Mouse (Mus musculus) embryonic facial prominence, embryonic 14.5 days (tissue): ENCODE measurements around the gene Atcay. TPM values are rescaled to one million over a fixed set of nuclear protein-coding genes. Genes with fewer than 3 reads are reported as not detected.
A peak's percentile ranks its signal among the peaks of the same experiment; 100 is the strongest.

ENCODE experiments used
- ATAC-seq: fragments of 200-750 bp; cut with Nextera tagmentation; 2 replicates; pipeline ENCODE4 v1.8.0; 2017; ENCODE audit warnings: low read depth, moderate number of reproducible peaks, moderate TSS enrichment
- DNase-seq: peaks from one replicate; pipeline ENCODE4 v3.0.0-alpha.2; 2015; ENCODE audit warnings: low spot score
- H3K27ac ChIP-seq: fragments of 300-500 bp; sonication (generic); replicated peaks from 2 replicates; pipeline ENCODE4 v1.5.1; 2014; ENCODE audit warnings: low read depth, mild to moderate bottlenecking, low read length, moderate library complexity
- H3K27me3 ChIP-seq: fragments of 300-500 bp; sonication (generic); replicated peaks from 2 replicates; pipeline ENCODE4 v1.6.1; 2014; ENCODE audit warnings: low read length; ENCODE audit not compliant: control insufficient read depth, insufficient read depth
- H3K36me3 ChIP-seq: fragments of 300-500 bp; sonication (generic); 2 replicates; pipeline ENCODE4 v1.6.1; 2014; ENCODE audit warnings: low read length, mixed read lengths; ENCODE audit not compliant: control insufficient read depth, insufficient read depth
- H3K4me1 ChIP-seq: fragments of 300-500 bp; sonication (generic); 2 replicates; pipeline ENCODE4 v1.6.1; 2014; ENCODE audit warnings: antibody characterized with exemption, low read length; ENCODE audit not compliant: control insufficient read depth, insufficient read depth
- H3K4me2 ChIP-seq: fragments of 300-500 bp; sonication (generic); 2 replicates; pipeline ENCODE4 v1.6.1; 2014; ENCODE audit warnings: low read depth, mild to moderate bottlenecking, low read length, moderate library complexity, mixed read lengths
- H3K4me3 ChIP-seq: fragments of 300-500 bp; sonication (generic); 2 replicates; pipeline ENCODE4 v1.5.1; 2014; ENCODE audit warnings: low read depth, mild to moderate bottlenecking, low read length
- H3K9ac ChIP-seq: fragments of 300-500 bp; sonication (generic); 2 replicates; pipeline ENCODE4 v1.6.1; 2014; ENCODE audit warnings: low read depth, mild to moderate bottlenecking, low read length, moderate library complexity, mixed read lengths
- H3K9me3 ChIP-seq: fragments of 300-500 bp; sonication (generic); 2 replicates; pipeline ENCODE4 v1.6.1; 2016; ENCODE audit warnings: low read length; ENCODE audit not compliant: control insufficient read depth
- WGBS: fragments of 180-500 bp; shearing (Covaris S2); extraction: QIAGEN DNeasy Blood & Tissue Kit; methylation state at CpG from one replicate; pipeline ENCODE4 v1.1.7; 2014; 5-methylcytosine and 5-hydroxymethylcytosine counted together
- polyA plus RNA-seq: library from polyadenylated mRNA; unstranded; fragments of >200 nt; fragmentation: Nextera tagmentation; extraction: Ambion mirVana; gene quantifications from 2 replicates; pipeline ENCODE4 v1.2.1, GENCODE M21; 2014

Atcay gene
- polyA plus RNA-seq, 1 experiment from 2014 or later = 2.4 TPM

GRCm38 (mm10) chr10:81247804-81248203 is 17.2 kb upstream of the Atcay start:
- no peak for ATAC-seq

GRCm38 (mm10) chr10:81245166-81245565 is 14.5 kb upstream of the Atcay start:
- ATAC-seq (no peak), DNase-seq (no peak)
- Histone ChIP-seq H3K27ac (no peak overlapping the region), H3K9me3 (no peaks in the 10 kb centered on the region), H3K36me3 (0 out of 2 replicates have a peak, but pooled peaks cover 3% of the 10 kb centered on the region), H3K4me2 (no peak overlapping the region), H3K9ac (no peak overlapping the region), H3K4me3 (no peak overlapping the region), H3K4me1 (no peaks in the 10 kb centered on the region), H3K27me3 (peaks cover 11% of the 10 kb centered on the region)
- WGBS = 88% methylated on average over 6 of the region's 6 CpGs

More at GRCm38 (mm10) chr10:81247804-81248203, 17.2 kb upstream of the Atcay start:
- Histone ChIP-seq H3K9ac (no peak overlapping the region), H3K9me3 (no peaks in the 10 kb centered on the region), H3K27ac (no peak overlapping the region), H3K36me3 (0 out of 2 replicates have a peak, but pooled peaks cover 6% of the 10 kb centered on the region), H3K4me1 (peaks cover 1% of the 10 kb centered on the region; the same call in 1 of the 2 replicates), H3K4me3 (no peak overlapping the region), H3K27me3 (peaks cover 19% of the 10 kb centered on the region), H3K4me2 (no peak overlapping the region)
- WGBS = 94% methylated on average over 2 of the region's 2 CpGs
- DNase-seq = no peak

- H3K4me1 ChIP-seq = no peaks in the 10 kb centered on the region
- no peaks in the 10 kb centered on the region for H3K36me3 ChIP-seq
- no peak overlapping the region for H3K27ac ChIP-seq
- H3K4me2 ChIP-seq = no peak overlapping the region
- DNase-seq (no peak), ATAC-seq (peak; percentile 64)
- no peak overlapping the region for H3K9ac ChIP-seq
- 9% methylated on average over 17 of the region's 17 CpGs for WGBS
- H3K27me3 ChIP-seq = peaks cover 17% of the 10 kb centered on the region
- H3K4me3 ChIP-seq = no peak overlapping the region
- no peaks in the 10 kb centered on the region for H3K9me3 ChIP-seq
Measured at GRCm38 (mm10) chr10:81244595-81244994, 14.0 kb upstream of the Atcay start.

GRCm38 (mm10) chr10:81244146-81244545 is 13.5 kb upstream of the Atcay start:
- DNase-seq = no peak
- Histone ChIP-seq H3K27ac (no peak overlapping the region), H3K9me3 (no peaks in the 10 kb centered on the region), H3K9ac (no peak overlapping the region), H3K4me2 (no peak overlapping the region), H3K4me1 (no peaks in the 10 kb centered on the region), H3K36me3 (no peaks in the 10 kb centered on the region), H3K4me3 (no peak overlapping the region), H3K27me3 (peaks cover 22% of the 10 kb centered on the region)
- 61% methylated on average over 4 of the region's 4 CpGs for WGBS
- ATAC-seq = no peak

- Histone ChIP-seq H3K27ac (no peak overlapping the region), H3K4me3 (no peak overlapping the region), H3K4me1 (no peaks in the 10 kb centered on the region), H3K4me2 (no peak overlapping the region), H3K36me3 (no peaks in the 10 kb centered on the region), H3K27me3 (peaks cover 26% of the 10 kb centered on the region), H3K9me3 (no peaks in the 10 kb centered on the region), H3K9ac (no peak overlapping the region)
- WGBS = 81% methylated on average over 16 of the region's 16 CpGs
- no peak for DNase-seq
- ATAC-seq = no peak
Measured at GRCm38 (mm10) chr10:81242021-81242420, 11.4 kb upstream of the Atcay start.

- Histone ChIP-seq H3K36me3 (no peaks in the 10 kb centered on the region), H3K27me3 (peaks cover 26% of the 10 kb centered on the region), H3K4me2 (no peak overlapping the region), H3K4me1 (no peaks in the 10 kb centered on the region), H3K9me3 (no peaks in the 10 kb centered on the region), H3K4me3 (no peak overlapping the region), H3K27ac (no peak overlapping the region), H3K9ac (no peak overlapping the region)
- ATAC-seq (no peak), DNase-seq (peak; percentile 62)
- 21% methylated on average over 13 of the region's 13 CpGs for WGBS
Measured at GRCm38 (mm10) chr10:81240876-81241275, 10.2 kb upstream of the Atcay start.

- H3K9me3 ChIP-seq = no peaks in the 10 kb centered on the region
- DNase-seq = no peak
- H3K4me3 ChIP-seq = no peak overlapping the region
- H3K27me3 ChIP-seq = peaks cover 26% of the 10 kb centered on the region
- H3K4me1 ChIP-seq = peaks cover 2% of the 10 kb centered on the region
- ATAC-seq = no peak
- H3K27ac ChIP-seq = no peak overlapping the region
- no peak overlapping the region for H3K9ac ChIP-seq
- WGBS = 64% methylated on average over 2 of the region's 2 CpGs
- no peak overlapping the region for H3K4me2 ChIP-seq
- no peaks in the 10 kb centered on the region for H3K36me3 ChIP-seq
Measured at GRCm38 (mm10) chr10:81238618-81239017, 8.0 kb upstream of the Atcay start.

- Histone ChIP-seq H3K9me3 (no peaks in the 10 kb centered on the region), H3K4me2 (no peak overlapping the region), H3K4me3 (no peak overlapping the region), H3K4me1 (peaks cover 6% of the 10 kb centered on the region), H3K36me3 (no peaks in the 10 kb centered on the region), H3K27me3 (peaks cover 33% of the 10 kb centered on the region), H3K9ac (no peak overlapping the region), H3K27ac (no peak overlapping the region)
- WGBS = 83% methylated on average over 12 of the region's 12 CpGs
- DNase-seq (no peak), ATAC-seq (no peak)
Measured at GRCm38 (mm10) chr10:81236471-81237268, 6.0 kb upstream of the Atcay start.

- Histone ChIP-seq H3K4me2 (no peak overlapping the region), H3K4me1 (peaks cover 9% of the 10 kb centered on the region), H3K9ac (peak overlapping the region; percentile 89; the same call in 1 of the 2 replicates), H3K27ac (no peak overlapping the region), H3K9me3 (no peaks in the 10 kb centered on the region), H3K36me3 (no peaks in the 10 kb centered on the region), H3K4me3 (no peak overlapping the region), H3K27me3 (peaks cover 35% of the 10 kb centered on the region)
- ATAC-seq = no peak
- no peak for DNase-seq
- WGBS = 82% methylated on average over 6 of the region's 6 CpGs
Measured at GRCm38 (mm10) chr10:81234206-81234605, 3.6 kb upstream of the Atcay start.
